ENCODE assay signal across 13 mouse cellular contexts in the genomic region with DNA sequence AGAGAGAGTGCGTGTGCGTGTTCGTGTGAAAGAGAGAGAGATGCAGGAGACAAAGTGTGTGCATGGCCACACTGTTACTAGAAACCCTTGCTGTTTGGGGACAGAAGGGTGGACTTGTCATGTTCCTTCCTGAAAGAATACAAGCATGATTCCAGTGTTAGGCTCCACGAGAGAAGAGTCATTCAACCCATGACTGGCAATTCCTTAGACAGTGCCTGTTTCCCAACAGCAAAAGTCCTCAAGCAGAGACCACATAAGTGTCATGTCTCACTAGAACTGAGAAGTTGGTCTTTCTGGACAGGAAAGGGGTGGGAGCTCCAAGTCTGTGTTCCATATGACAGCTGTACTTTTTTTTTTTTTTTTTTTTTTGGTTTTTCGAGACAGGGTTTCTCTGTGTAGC.
"Had no signal": no experiment of that assay in that cellular context is flagged by ENCODE, and none has a peak within 500 bp of the region (broad histone marks: within the 10 kb centered on the region; RNA-seq: fewer than 3 reads in every experiment).

No protein-coding gene starts in this region.

- DNase-seq: kidney, adult 8-10 months; kidney, postnatal 25 days; lung, embryonic 14.5 days; retina, postnatal 1 day; right cerebral cortex, postnatal 4 days; spleen, adult 18-20 months; thymus, adult 18-20 months; thymus, postnatal 14 days had no signal

- H3K9me3 ChIP-seq: limb, embryonic 15.5 days; liver, embryonic 15.5 days; neural tube, embryonic 13.5 days had no signal

- H3K4me2 ChIP-seq: limb, embryonic 15.5 days; liver, embryonic 15.5 days; lung, embryonic 14.5 days; neural tube, embryonic 13.5 days had no signal

- ATAC-seq: intestine, postnatal 0 days had no signal

- H3K27ac ChIP-seq: left cerebral cortex, adult 2 months; limb, embryonic 15.5 days; liver, embryonic 15.5 days; neural tube, embryonic 13.5 days had no signal

- H3K36me3 ChIP-seq: limb, embryonic 15.5 days; liver, embryonic 15.5 days; neural tube, embryonic 13.5 days had no signal

- H3K27me3 ChIP-seq: limb, embryonic 15.5 days; liver, embryonic 15.5 days; neural tube, embryonic 13.5 days had no signal

- H3K9ac ChIP-seq: limb, embryonic 15.5 days; liver, embryonic 15.5 days; lung, embryonic 14.5 days; neural tube, embryonic 13.5 days had no signal

- H3K4me3 ChIP-seq: left cerebral cortex, adult 2 months; limb, embryonic 15.5 days; liver, embryonic 15.5 days; neural tube, embryonic 13.5 days had no signal
